Mouse (Mus musculus) cerebellum, adult 18-20 months (tissue): ENCODE results near the gene Sult1c2.
A peak's percentile ranks its signal among the peaks of the same experiment; 100 is the strongest.
"Not testable (repeated sequence)": the region's sequence is repeated elsewhere in the genome, so short reads cannot be mapped to it uniquely, and the experiment has no call there.

Experiments used
- DNase-seq, 2 experiments: peaks; one replicate each; pipeline ENCODE4 v3.0.0; 2021

Gene Sult1c2

GRCm38 (mm10) chr17:53846206-53846605, at the start of gene Sult1c2:
TSS of gene Sult1c2 (minus strand) at chr17:53846339.
- no peak for DNase-seq

- DNase-seq = not testable (repeated sequence)
Observed at GRCm38 (mm10) chr17:53879006-53879675, 33.0 kb upstream of the Sult1c2 start.

GRCm38 (mm10) chr17:53874433-53874832, 28.3 kb upstream of the Sult1c2 start:
- no peak for DNase-seq

GRCm38 (mm10) chr17:53872192-53872591, 26.1 kb upstream of the Sult1c2 start:
- DNase-seq = no peak

GRCm38 (mm10) chr17:53869931-53870330, 23.8 kb upstream of the Sult1c2 start:
- DNase-seq = no peak

- DNase-seq = no peak
Observed at GRCm38 (mm10) chr17:53865260-53865955, 19.3 kb upstream of the Sult1c2 start.

- no peak for DNase-seq
Observed at GRCm38 (mm10) chr17:53860548-53860947, 14.4 kb upstream of the Sult1c2 start.

GRCm38 (mm10) chr17:53854992-53855391, 8.9 kb upstream of the Sult1c2 start:
- no peak for DNase-seq

GRCm38 (mm10) chr17:53845796-53846195, 343 bp downstream of the Sult1c2 start:
- DNase-seq = no peak

GRCm38 (mm10) chr17:53833366-53833765, 12.8 kb downstream of the Sult1c2 start:
- peak; percentile 60 to 64 for DNase-seq

GRCm38 (mm10) chr17:53803974-53804373, 42.2 kb downstream of the Sult1c2 start:
- not testable (repeated sequence) for DNase-seq

GRCm38 (mm10) chr17:53783381-53783780, 62.8 kb downstream of the Sult1c2 start:
- DNase-seq = peak in 1 of 2 experiments; percentile 15
